Comparison of ENCODE assay signal across 22 mouse cellular contexts in genomic region chr9:34278068-34278467, GRCm38 (mm10).
DNase-seq lines count a peak whose midpoint lies in the region; ATAC-seq and TF ChIP-seq lines count a peak whose summit lies in the region.
"Had no signal": no experiment of that assay in that cellular context is flagged by ENCODE, and none has a peak within 500 bp of the region (broad histone marks: within the 10 kb centered on the region; RNA-seq: fewer than 3 reads in every experiment).

No protein-coding gene starts in this region.

- ATAC-seq in midbrain, embryonic 14.5 days (ENCODE audit: low FRiP score, low TSS enrichment): no peak
- no peak for ATAC-seq in midbrain, postnatal 0 days (ENCODE audit: low FRiP score)
- ATAC-seq: forebrain, embryonic 15.5 days had no signal

- no peaks in the 10 kb centered on the region for H3K4me1 ChIP-seq in midbrain, embryonic 14.5 days (ENCODE audit: control insufficient read depth, insufficient read depth, low read length)
- no peaks in the 10 kb centered on the region for H3K4me1 ChIP-seq in midbrain, postnatal 0 days (ENCODE audit: insufficient read depth, low read length)
- H3K4me1 ChIP-seq: hindbrain, embryonic 12.5 days had no signal

- no peak for TF ChIP-seq CTCF in midbrain, postnatal 0 days (IDR thresholded peaks at IDR 0.05)

- no peaks in the 10 kb centered on the region for H3K9me3 ChIP-seq in midbrain, embryonic 14.5 days (ENCODE audit: control insufficient read depth, low read length)
- no peaks in the 10 kb centered on the region for H3K9me3 ChIP-seq in midbrain, postnatal 0 days (ENCODE audit: low read length)
- H3K9me3 ChIP-seq: forebrain, embryonic 12.5 days; forebrain, embryonic 15.5 days; G1E; hindbrain, embryonic 12.5 days; hindbrain, embryonic 15.5 days had no signal

- 79% methylated on average over 5 of the region's 5 CpGs for WGBS in midbrain, embryonic 14.5 days
- WGBS in midbrain, postnatal 0 days: 75% methylated on average over 5 of the region's 5 CpGs

- H3K9ac ChIP-seq in midbrain, embryonic 14.5 days (replicated peaks; ENCODE audit: low read length): no peak overlapping the region
- H3K9ac ChIP-seq in midbrain, postnatal 0 days (replicated peaks; ENCODE audit: low read length, poor library complexity, severe bottlenecking): no peak overlapping the region
- H3K9ac ChIP-seq: forebrain, embryonic 12.5 days; forebrain, embryonic 15.5 days; hindbrain, embryonic 12.5 days; hindbrain, embryonic 15.5 days had no signal

- H3K27me3 ChIP-seq in midbrain, embryonic 14.5 days (ENCODE audit: control insufficient read depth, insufficient read depth, low read length): no peaks in the 10 kb centered on the region
- H3K27me3 ChIP-seq in midbrain, postnatal 0 days (ENCODE audit: insufficient read depth, low read length): no peaks in the 10 kb centered on the region
- H3K27me3 ChIP-seq: CH12.LX; forebrain, embryonic 12.5 days; forebrain, embryonic 15.5 days; hindbrain, embryonic 12.5 days; hindbrain, embryonic 15.5 days had no signal

- no peaks in the 10 kb centered on the region for H3K36me3 ChIP-seq in midbrain, embryonic 14.5 days (ENCODE audit: control insufficient read depth, insufficient read depth, low read length)
- H3K36me3 ChIP-seq in midbrain, postnatal 0 days (ENCODE audit: insufficient read depth, low read length): no peaks in the 10 kb centered on the region
- H3K36me3 ChIP-seq: forebrain, embryonic 12.5 days; forebrain, embryonic 15.5 days; G1E; hindbrain, embryonic 12.5 days; hindbrain, embryonic 15.5 days had no signal

- H3K4me3 ChIP-seq in midbrain, embryonic 14.5 days (replicated peaks; ENCODE audit: low read depth, low read length): no peak overlapping the region
- H3K4me3 ChIP-seq in midbrain, postnatal 0 days (ENCODE audit: low read depth, low read length): no peak overlapping the region
- H3K4me3 ChIP-seq: forebrain, embryonic 12.5 days; forebrain, embryonic 15.5 days; hindbrain, embryonic 12.5 days; hindbrain, embryonic 15.5 days had no signal

- H3K27ac ChIP-seq in midbrain, embryonic 14.5 days (replicated peaks; ENCODE audit: low read depth, low read length): no peak overlapping the region
- no peak overlapping the region for H3K27ac ChIP-seq in midbrain, postnatal 0 days (ENCODE audit: low read depth, low read length)
- H3K27ac ChIP-seq: forebrain, embryonic 12.5 days; forebrain, embryonic 15.5 days; hindbrain, embryonic 12.5 days; hindbrain, embryonic 15.5 days had no signal

- H3K4me2 ChIP-seq in midbrain, embryonic 14.5 days (ENCODE audit: low read length): no peak overlapping the region
- no peak overlapping the region for H3K4me2 ChIP-seq in midbrain, postnatal 0 days (ENCODE audit: low read depth, low read length, poor library complexity, severe bottlenecking)
- H3K4me2 ChIP-seq: forebrain, embryonic 12.5 days; forebrain, embryonic 15.5 days; heart, embryonic 11.5 days; hindbrain, embryonic 12.5 days; hindbrain, embryonic 15.5 days had no signal

- peak; percentile 7 for DNase-seq in midbrain, embryonic 14.5 days
- no peak for DNase-seq in midbrain, postnatal 0 days (ENCODE audit: low spot score)
- DNase-seq in retina, embryonic 14.5 days (ENCODE audit: low spot score): peak; percentile 17
- no peak for DNase-seq in retina, postnatal 1 day
- DNase-seq in fat pad, adult 2 months (ENCODE audit: extremely low read depth, low read depth, low spot score): peak; percentile 65
- DNase-seq in layer of hippocampus, postnatal 10 days (ENCODE audit: low spot score in 2 of 2): no peak
- no peak for DNase-seq in left cerebral cortex, adult 11 months (ENCODE audit: low spot score)
- DNase-seq: adrenal gland, adult 8-10 months; adrenal gland, postnatal 25 days; B cell, adult 2 months; cerebellum, adult 18-20 months; cerebellum, adult 9-10 months; gastrocnemius, postnatal 10 days; gastrocnemius, postnatal 36 days; heart, adult 11 months had no signal

Comparison
In these comparisons a context has a peak if more than half of its experiments do, and no peak if none do; other contexts are left out.
1. DNase-seq: peak in midbrain, embryonic 14.5 days (single experiment), retina, embryonic 14.5 days (single experiment) and fat pad, adult 2 months (single experiment); none in midbrain, postnatal 0 days (single experiment), retina, postnatal 1 day (single experiment), layer of hippocampus, postnatal 10 days (0 of 2) and left cerebral cortex, adult 11 months (single experiment).